Mouse (Mus musculus): ENCODE measurements around the gene Enox1. TPM values are rescaled to one million over a fixed set of nuclear protein-coding genes. Genes with fewer than 3 reads are reported as not detected.

Gene Enox1
- total and polyA plus RNA-seq, 3 experiments: 0.23 to 0.80 (median 0.78) TPM

- 55% methylated on average over 11 of the region's 11 CpGs for WGBS
- H3K4me3 ChIP-seq: no peak overlapping the region
- DNase-seq: peak; percentile 27 to 40
- no peak overlapping the region for H3K27ac ChIP-seq
- no peaks in the 10 kb centered on the region for H3K36me3 ChIP-seq (ENCODE audit: control insufficient read depth, insufficient read depth, low read length)
- no peaks in the 10 kb centered on the region for H3K27me3 ChIP-seq (ENCODE audit: control insufficient read depth, insufficient read depth, low read length)
- H3K4me1 ChIP-seq (ENCODE audit: control insufficient read depth, insufficient read depth, low read length): peaks cover 5% of the 10 kb centered on the region
- TF ChIP-seq CTCF (IDR thresholded peaks at IDR 0.05) (no peak), POLR2A (IDR thresholded peaks at IDR 0.05; ENCODE audit: insufficient read depth, low read depth, low read length) (no peak), EP300 (IDR thresholded peaks at IDR 0.05; ENCODE audit: insufficient read depth, low read depth, low read length) (no peak)
- H3K9ac ChIP-seq (ENCODE audit: low read depth, low read length): no peak overlapping the region
- H3K79me2 ChIP-seq (replicated peaks; ENCODE audit: control insufficient read depth, insufficient read depth, low read length): no peaks in the 10 kb centered on the region
- intact Hi-C loops (cut with DNase I): no loop called here
Measured at GRCm38 (mm10) chr14:77585031-77585800, 428.7 kb downstream of the Enox1 start.

DNA sequence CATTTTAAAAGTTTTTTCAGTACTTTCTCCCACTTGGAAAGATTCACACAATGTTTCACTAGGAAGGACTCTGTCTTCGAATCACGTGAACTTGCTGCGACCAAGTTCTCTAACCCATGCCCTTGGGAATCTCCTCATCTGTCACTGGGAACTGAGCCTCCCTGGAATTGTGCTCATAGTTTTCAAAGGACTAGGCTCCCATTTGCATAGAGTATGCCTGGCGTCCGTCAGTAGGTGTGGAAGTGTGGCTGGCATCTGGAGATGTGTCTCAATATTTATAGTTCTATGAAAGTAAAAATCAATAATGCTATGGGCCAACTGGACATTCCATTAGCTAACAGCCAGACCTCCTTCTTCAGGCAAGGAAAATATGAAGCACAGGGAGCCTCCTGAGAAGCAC is 429.5 kb downstream of the Enox1 start:
- Histone ChIP-seq H3K36me3 (ENCODE audit: control insufficient read depth, insufficient read depth, low read length) (no peaks in the 10 kb centered on the region), H3K27me3 (ENCODE audit: control insufficient read depth, insufficient read depth, low read length) (no peaks in the 10 kb centered on the region), H3K27ac (no peak overlapping the region), H3K9ac (ENCODE audit: low read depth, low read length) (no peak overlapping the region), H3K4me3 (no peak overlapping the region), H3K79me2 (replicated peaks; ENCODE audit: control insufficient read depth, insufficient read depth, low read length) (no peaks in the 10 kb centered on the region), H3K4me1 (ENCODE audit: control insufficient read depth, insufficient read depth, low read length) (peaks cover 1% of the 10 kb centered on the region; the same call in 1 of the 2 replicates)
- intact Hi-C loops (cut with DNase I): no loop called here
- no peak for TF ChIP-seq CTCF (IDR thresholded peaks at IDR 0.05)
- no peak for TF ChIP-seq POLR2A (IDR thresholded peaks at IDR 0.05; ENCODE audit: insufficient read depth, low read depth, low read length)
- TF ChIP-seq EP300 (IDR thresholded peaks at IDR 0.05; ENCODE audit: insufficient read depth, low read depth, low read length): no peak
- peak in 1 of 2 experiments; percentile 27 for DNase-seq
- WGBS: 33% methylated on average over 5 of the region's 5 CpGs

DNA sequence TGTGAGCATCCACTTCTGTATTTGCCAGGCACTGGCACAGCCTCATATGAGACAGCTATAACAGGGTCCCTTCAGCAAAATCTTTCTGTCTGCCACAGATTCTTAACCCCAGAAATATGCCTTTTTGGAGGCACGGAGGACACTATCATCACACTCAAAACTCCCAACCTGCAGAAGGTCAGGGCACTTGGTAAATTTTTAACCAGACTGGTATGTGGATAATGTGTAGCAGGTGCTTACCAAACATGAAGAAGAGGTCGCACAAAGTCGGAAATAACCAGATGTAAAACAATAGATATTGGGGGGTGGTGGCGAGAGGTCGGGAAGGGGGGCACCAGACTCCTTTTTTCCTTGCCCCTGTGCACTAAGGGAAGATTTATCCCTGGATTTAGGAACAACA is 430.6 kb downstream of the Enox1 start:
- Histone ChIP-seq H3K36me3 (ENCODE audit: control insufficient read depth, insufficient read depth, low read length) (no peaks in the 10 kb centered on the region), H3K9ac (ENCODE audit: low read depth, low read length) (no peak overlapping the region), H3K27me3 (ENCODE audit: control insufficient read depth, insufficient read depth, low read length) (no peaks in the 10 kb centered on the region), H3K4me3 (no peak overlapping the region), H3K79me2 (replicated peaks; ENCODE audit: control insufficient read depth, insufficient read depth, low read length) (no peaks in the 10 kb centered on the region), H3K27ac (no peak overlapping the region), H3K4me1 (ENCODE audit: control insufficient read depth, insufficient read depth, low read length) (no peaks in the 10 kb centered on the region)
- 87% methylated on average over 5 of the region's 5 CpGs for WGBS
- TF ChIP-seq POLR2A (IDR thresholded peaks at IDR 0.05; ENCODE audit: insufficient read depth, low read depth, low read length) (no peak), EP300 (IDR thresholded peaks at IDR 0.05; ENCODE audit: insufficient read depth, low read depth, low read length) (no peak), CTCF (IDR thresholded peaks at IDR 0.05) (no peak)
- intact Hi-C loops (cut with DNase I): no loop called here
- DNase-seq: no peak

GRCm38 (mm10) chr14:77593136-77593838 is 436.7 kb downstream of the Enox1 start:
- no peak for TF ChIP-seq CTCF (IDR thresholded peaks at IDR 0.05)
- TF ChIP-seq EP300 (IDR thresholded peaks at IDR 0.05; ENCODE audit: insufficient read depth, low read depth, low read length): no peak
- no peak for TF ChIP-seq POLR2A (IDR thresholded peaks at IDR 0.05; ENCODE audit: insufficient read depth, low read depth, low read length)
- Histone ChIP-seq H3K27me3 (ENCODE audit: control insufficient read depth, insufficient read depth, low read length) (no peaks in the 10 kb centered on the region), H3K4me1 (ENCODE audit: control insufficient read depth, insufficient read depth, low read length) (no peaks in the 10 kb centered on the region), H3K4me3 (no peak overlapping the region), H3K79me2 (replicated peaks; ENCODE audit: control insufficient read depth, insufficient read depth, low read length) (no peaks in the 10 kb centered on the region), H3K9ac (ENCODE audit: low read depth, low read length) (no peak overlapping the region), H3K36me3 (ENCODE audit: control insufficient read depth, insufficient read depth, low read length) (no peaks in the 10 kb centered on the region), H3K27ac (no peak overlapping the region)
- intact Hi-C loops (cut with DNase I): no loop called here
- WGBS: 92% methylated on average over 11 of the region's 11 CpGs
- DNase-seq: no peak

GRCm38 (mm10) chr14:77596216-77597175 is 439.9 kb downstream of the Enox1 start:
- no peak overlapping the region for H3K4me3 ChIP-seq
- no peak for DNase-seq
- no peak overlapping the region for H3K27ac ChIP-seq
- intact Hi-C loops (cut with DNase I): no loop called here
- no peaks in the 10 kb centered on the region for H3K36me3 ChIP-seq (ENCODE audit: control insufficient read depth, insufficient read depth, low read length)
- H3K4me1 ChIP-seq (ENCODE audit: control insufficient read depth, insufficient read depth, low read length): no peaks in the 10 kb centered on the region
- H3K79me2 ChIP-seq (replicated peaks; ENCODE audit: control insufficient read depth, insufficient read depth, low read length): no peaks in the 10 kb centered on the region
- H3K27me3 ChIP-seq (ENCODE audit: control insufficient read depth, insufficient read depth, low read length): no peaks in the 10 kb centered on the region
- WGBS: 87% methylated on average over 14 of the region's 14 CpGs
- no peak overlapping the region for H3K9ac ChIP-seq (ENCODE audit: low read depth, low read length)
- TF ChIP-seq POLR2A (IDR thresholded peaks at IDR 0.05; ENCODE audit: insufficient read depth, low read depth, low read length) (no peak), EP300 (IDR thresholded peaks at IDR 0.05; ENCODE audit: insufficient read depth, low read depth, low read length) (no peak), CTCF (IDR thresholded peaks at IDR 0.05) (no peak)
